Mouse (Mus musculus) splenic B cell, adult 2 months (primary cell): ENCODE data around the gene Gm7030.
"Not testable (repeated sequence)": the region's sequence is repeated elsewhere in the genome, so short reads cannot be mapped to it uniquely, and the experiment has no call there.

Experiments
- DNase-seq: peaks from one replicate; pipeline ENCODE4 v3.0.0-alpha.2; 2011; ENCODE audit warnings: low read depth, low spot score
- H3K27me3 ChIP-seq: 2 replicates; pipeline ENCODE4 v1.6.1; 2012; ENCODE audit warnings: mild to moderate bottlenecking, low read length, moderate library complexity, mixed read lengths; ENCODE audit not compliant: control insufficient read depth, poor library complexity, insufficient read depth, severe bottlenecking
- H3K36me3 ChIP-seq: 2 replicates; pipeline ENCODE4 v1.6.1; 2012; ENCODE audit warnings: mild to moderate bottlenecking, low read length, moderate library complexity, mixed read lengths; ENCODE audit not compliant: control insufficient read depth, poor library complexity, insufficient read depth, severe bottlenecking

Gm7030 gene

DNA sequence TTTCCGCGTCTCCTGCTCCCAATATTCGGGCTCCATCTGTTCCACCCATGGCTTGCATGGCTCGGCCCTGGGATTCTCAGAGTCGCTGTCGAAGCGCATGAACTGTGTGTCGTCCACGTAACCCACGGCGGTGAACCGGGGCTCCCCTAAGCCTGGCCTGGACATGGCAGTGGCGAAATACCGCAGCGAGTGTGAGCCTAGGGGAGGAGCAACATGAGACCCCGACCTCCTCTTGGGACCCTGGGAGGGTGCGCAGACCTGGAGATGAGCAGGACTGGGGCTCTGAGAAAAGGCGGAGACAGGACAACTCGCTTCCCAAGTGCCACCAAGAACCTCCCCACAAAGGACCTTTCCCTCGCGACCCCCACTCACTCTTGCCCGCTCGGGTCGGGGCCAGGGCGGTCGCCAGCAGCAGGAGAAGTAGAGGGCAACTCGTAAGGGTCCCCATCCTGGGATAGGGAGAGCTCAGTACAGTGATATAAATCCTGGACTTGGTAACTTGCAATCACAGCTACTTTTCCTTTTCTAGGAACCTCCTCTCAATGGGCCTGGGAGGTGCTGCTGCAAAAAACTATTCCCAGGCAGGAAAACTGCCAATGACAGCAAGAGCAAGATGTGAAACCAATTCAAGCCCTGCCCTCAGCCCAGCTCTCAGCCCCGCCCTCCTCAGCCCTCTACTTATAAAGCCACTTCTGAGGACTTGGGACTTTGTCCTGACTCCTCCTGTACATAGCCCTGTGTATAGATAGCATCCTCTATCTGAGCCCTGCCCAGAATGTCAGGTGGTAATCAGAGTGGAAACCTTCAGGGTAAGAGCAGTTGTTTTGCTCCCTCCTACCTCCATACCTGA, at the start of gene Gm7030:
Gene Gm7030, minus strand, starts transcription at position 458 of the 850 bp plus-strand sequence.
- not testable (repeated sequence) for DNase-seq

DNA sequence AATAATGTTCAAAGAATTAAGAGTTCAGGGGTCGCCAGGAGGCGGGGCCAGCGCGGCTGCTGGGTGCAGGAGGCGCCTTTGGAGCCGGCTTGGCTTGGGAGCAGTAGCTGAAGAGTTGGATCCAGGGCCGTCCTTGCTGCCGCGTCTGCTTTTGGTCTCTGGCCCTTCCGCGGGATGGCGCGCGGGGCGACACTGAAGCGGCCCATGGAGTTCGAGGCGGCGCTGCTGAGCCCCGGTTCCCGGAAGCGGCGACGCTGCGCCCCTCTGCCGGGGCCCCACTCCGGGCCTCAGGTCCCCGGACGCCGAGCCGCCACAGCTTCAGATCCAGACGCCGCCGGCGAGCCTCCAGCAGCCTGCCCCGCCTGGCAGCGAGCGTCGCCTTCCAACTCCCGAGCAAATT, 49.7 kb upstream of the Gm7030 start:
- H3K36me3 ChIP-seq, H3K27me3 ChIP-seq: not testable (repeated sequence)
- peak; percentile 43 for DNase-seq

More for the DNA sequence above, at the start of gene Gm7030:
- not testable (repeated sequence) for H3K27me3 ChIP-seq, H3K36me3 ChIP-seq

DNA sequence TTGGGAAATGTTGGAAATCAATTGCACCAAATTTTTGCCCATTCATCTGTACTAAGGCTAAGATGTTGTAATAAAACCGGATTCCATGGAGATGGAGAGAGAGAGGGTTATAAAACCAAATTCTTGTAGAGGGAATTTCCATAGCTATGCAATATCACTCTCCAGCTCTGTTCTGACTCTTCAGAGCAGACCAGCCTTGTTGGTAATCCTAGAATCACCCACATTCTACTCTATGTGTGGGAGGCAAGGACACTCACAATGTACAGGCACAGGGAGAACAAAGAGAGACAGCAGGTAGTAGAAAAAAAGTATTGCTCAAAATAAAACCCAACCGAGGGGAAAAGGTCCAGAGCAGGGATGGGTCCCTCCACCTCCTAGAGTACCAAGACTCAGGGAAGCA, 46.9 kb upstream of the Gm7030 start:
- not testable (repeated sequence) for H3K36me3 ChIP-seq, DNase-seq, H3K27me3 ChIP-seq

- peaks cover 3% of the 10 kb centered on the region; the same call in 1 of the 2 replicates for H3K27me3 ChIP-seq
- no peaks in the 10 kb centered on the region for H3K36me3 ChIP-seq
- DNase-seq: no peak
Measured at GRCm38 (mm10) chr17:36170287-36170814, 41.1 kb upstream of the Gm7030 start.

GRCm38 (mm10) chr17:36169753-36170152, 40.5 kb upstream of the Gm7030 start:
- Histone ChIP-seq H3K27me3 (peaks cover 3% of the 10 kb centered on the region; the same call in 1 of the 2 replicates), H3K36me3 (no peaks in the 10 kb centered on the region)
- DNase-seq: no peak

- DNase-seq, H3K36me3 ChIP-seq, H3K27me3 ChIP-seq: not testable (repeated sequence)
Measured at GRCm38 (mm10) chr17:36169094-36169493, 39.9 kb upstream of the Gm7030 start.

GRCm38 (mm10) chr17:36168039-36168652, 38.9 kb upstream of the Gm7030 start, which contains the start of gene Gm8909:
Gene Gm8909, minus strand, starts transcription at chr17:36168537.
- no peak for DNase-seq
- H3K36me3 ChIP-seq: no peaks in the 10 kb centered on the region
- H3K27me3 ChIP-seq: peaks cover 3% of the 10 kb centered on the region; the same call in 1 of the 2 replicates

DNA sequence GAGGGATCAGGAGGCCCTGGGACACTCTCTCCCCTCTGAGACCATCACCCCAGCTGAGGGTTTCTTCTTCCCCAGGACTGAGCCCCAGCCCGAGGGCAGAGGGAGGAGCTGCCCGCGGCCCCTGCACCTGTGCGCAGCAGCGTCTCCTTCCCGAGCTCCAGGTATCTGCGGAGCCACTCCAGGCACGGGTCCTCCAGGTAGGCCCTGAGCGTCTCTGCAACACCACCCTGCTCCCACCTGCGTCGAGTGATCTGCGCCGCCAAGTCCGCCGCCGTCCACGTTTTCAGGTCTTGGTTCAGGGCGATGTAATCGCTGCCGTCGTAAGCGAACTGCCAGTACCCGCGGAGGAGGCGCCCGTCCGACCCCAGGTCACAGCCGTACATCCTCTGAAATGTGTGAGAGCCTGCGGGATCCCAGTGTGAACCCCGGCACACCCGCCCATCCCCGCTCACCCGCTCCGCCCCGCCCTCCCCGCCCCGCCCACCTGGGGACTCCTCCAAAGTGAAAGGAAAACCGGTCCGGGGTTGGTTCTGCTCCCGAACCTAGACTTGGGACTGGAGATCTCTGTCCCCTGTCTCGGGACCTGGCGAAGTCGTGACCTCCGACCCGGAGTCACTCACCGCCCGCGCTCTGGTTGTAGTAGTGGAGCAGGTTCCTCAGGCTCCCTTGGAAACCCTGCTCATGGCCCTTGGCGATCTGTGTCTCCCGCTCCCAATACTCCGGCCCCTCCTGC, 38.2 kb upstream of the Gm7030 start:
- peak; percentile 50 for DNase-seq
- Histone ChIP-seq H3K36me3 (no peaks in the 10 kb centered on the region), H3K27me3 (peaks cover 3% of the 10 kb centered on the region; the same call in 1 of the 2 replicates)

GRCm38 (mm10) chr17:36166901-36167300, 37.7 kb upstream of the Gm7030 start:
- not testable (repeated sequence) for H3K27me3 ChIP-seq, DNase-seq, H3K36me3 ChIP-seq

- Histone ChIP-seq H3K27me3 (no peaks in the 10 kb centered on the region), H3K36me3 (no peaks in the 10 kb centered on the region)
- DNase-seq: peak; percentile 52
Measured at GRCm38 (mm10) chr17:36161129-36162051, 32.2 kb upstream of the Gm7030 start.

DNA sequence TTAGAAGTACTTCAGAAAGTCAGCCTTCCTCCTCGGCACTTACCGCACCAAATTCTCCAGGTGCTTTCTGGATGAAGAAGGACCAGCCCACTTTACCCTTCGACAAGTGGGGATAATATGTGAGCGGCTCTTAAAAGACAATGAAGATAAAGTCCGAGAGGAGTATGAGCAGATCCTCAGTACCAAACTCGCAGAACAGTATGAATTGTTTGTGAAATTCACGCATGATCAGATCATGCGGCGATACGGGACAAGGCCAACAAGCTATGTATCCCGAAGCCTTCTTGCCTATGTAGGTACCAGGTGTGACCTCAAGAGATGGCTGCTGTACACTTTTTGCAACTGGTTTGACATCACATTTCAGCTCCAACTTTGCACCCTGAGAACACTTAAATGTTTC, 29.0 kb upstream of the Gm7030 start:
- not testable (repeated sequence) for DNase-seq, H3K36me3 ChIP-seq, H3K27me3 ChIP-seq

DNA sequence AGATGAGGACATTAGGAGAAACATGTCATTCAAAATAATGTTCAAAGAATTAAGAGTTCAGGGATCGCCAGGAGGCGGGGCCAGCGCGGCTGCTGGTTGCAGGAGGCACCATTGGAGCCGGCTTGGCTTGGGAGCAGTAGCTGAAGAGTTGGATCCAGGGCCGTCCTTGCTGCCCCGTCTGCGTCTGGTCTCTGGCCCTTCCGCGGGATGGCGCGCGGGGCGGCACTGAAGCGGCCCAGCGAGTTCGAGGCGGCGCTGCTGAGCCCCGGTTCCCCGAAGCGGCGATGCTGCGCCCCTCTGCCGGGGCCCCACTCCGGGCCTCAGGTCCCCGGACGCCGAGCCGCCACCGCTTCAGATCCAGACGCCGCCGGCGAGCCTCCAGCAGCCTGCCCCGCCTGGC, 28.6 kb upstream of the Gm7030 start:
- DNase-seq: peak; percentile 29
- H3K36me3 ChIP-seq: not testable (repeated sequence)

GRCm38 (mm10) chr17:36154271-36155149, 25.3 kb upstream of the Gm7030 start:
- no peaks in the 10 kb centered on the region for H3K36me3 ChIP-seq
- no peaks in the 10 kb centered on the region for H3K27me3 ChIP-seq
- DNase-seq: no peak

More for the DNA sequence above, 28.6 kb upstream of the Gm7030 start:
- H3K27me3 ChIP-seq: not testable (repeated sequence)
